Mouse (Mus musculus): Measurements from ENCODE around the gene Gm17467. TPM values are rescaled to one million over a fixed set of nuclear protein-coding genes. Genes with fewer than 3 reads are reported as not detected.
"Not testable (repeated sequence)": the region's sequence is repeated elsewhere in the genome, so short reads cannot be mapped to it uniquely, and the experiment has no call there.

Gene Gm17467
- polyA plus RNA-seq (2015; fragmentation: Nextera tagmentation; extraction: Ambion mirVana): not detected in 2 replicates

- ATAC-seq (replicated peaks; ENCODE audit: extremely low read depth, insufficient read depth, low FRiP score); H3K9ac ChIP-seq (ENCODE audit: low read length); H3K27me3 ChIP-seq (ENCODE audit: control insufficient read depth, insufficient read depth, low read length); H3K4me2 ChIP-seq (ENCODE audit: low read depth, low read length); H3K27ac ChIP-seq (ENCODE audit: low read length); H3K4me1 ChIP-seq (ENCODE audit: control insufficient read depth, insufficient read depth, low read length); H3K9me3 ChIP-seq (replicated peaks; ENCODE audit: control insufficient read depth, low read length); H3K4me3 ChIP-seq (ENCODE audit: low read length); H3K36me3 ChIP-seq (ENCODE audit: control insufficient read depth, insufficient read depth): not testable (repeated sequence)
- WGBS: no CpG with 5 or more reads among the region's 3 CpGs
Observed at GRCm38 (mm10) chrX:123704691-123705090, at the start of gene Gm17467. TSS of gene Gm17467 (minus strand) at chrX:123704791.

Other genes with a start within 250 kb of the Gm17467 start
- not detected in 2 replicates for gene Cldn34c2, start 123.1 kb downstream of the Gm17467 start, polyA plus RNA-seq (2015; fragmentation: Nextera tagmentation; extraction: Ambion mirVana)
- gene Cldn34c3, start 88.9 kb upstream of the Gm17467 start, polyA plus RNA-seq (2015; fragmentation: Nextera tagmentation; extraction: Ambion mirVana): not detected in 2 replicates

Measured in heart, embryonic 16.5 days (tissue).